Mouse (Mus musculus) heart, adult 2 months (tissue): ENCODE results near the gene Slc10a7. TPM values are rescaled to one million over a fixed set of nuclear protein-coding genes. Genes with fewer than 3 reads are reported as not detected.

Experiments
- DNase-seq, 2 experiments: peaks; one replicate each; pipeline ENCODE4 v3.0.0; 2021
- H3K27ac ChIP-seq: fragments of 200-600 bp; 2 replicates; pipeline ENCODE4 v1.8.1; 2022
- H3K27me3 ChIP-seq: fragments of 200-500 bp; 2 replicates; pipeline ENCODE4 v1.6.1; 2012; ENCODE audit warnings: mild to moderate bottlenecking, low read length, inconsistent platforms, mixed read lengths; ENCODE audit not compliant: control insufficient read depth, insufficient read depth
- H3K36me3 ChIP-seq: fragments of 200-500 bp; 2 replicates; pipeline ENCODE4 v1.6.1; 2012; ENCODE audit warnings: low read length, inconsistent platforms; ENCODE audit not compliant: control insufficient read depth, insufficient read depth
- H3K4me1 ChIP-seq: fragments of 200-500 bp; 2 replicates; pipeline ENCODE4 v1.6.1; 2011; ENCODE audit warnings: low read length; ENCODE audit not compliant: control insufficient read depth, insufficient read depth
- H3K4me3 ChIP-seq: fragments of 200-600 bp; 2 replicates; pipeline ENCODE4 v1.8.1; 2022
- H3K79me2 ChIP-seq: fragments of 200-500 bp; replicated peaks from 2 replicates; pipeline ENCODE4 v1.6.1; 2012; ENCODE audit warnings: mild to moderate bottlenecking, inconsistent platforms, low read length, moderate library complexity, mixed read lengths; ENCODE audit not compliant: control insufficient read depth, insufficient read depth
- H3K9ac ChIP-seq: fragments of 200-500 bp; 2 replicates; pipeline ENCODE4 v1.6.1; 2012; ENCODE audit warnings: low read depth, mild to moderate bottlenecking, control low read depth, inconsistent platforms, low read length, mixed read lengths
- CTCF ChIP-seq: fragments of 200-600 bp; IDR thresholded peaks from 2 replicates; pipeline ENCODE4 v1.8.1; 2022; ENCODE audit warnings: antibody characterized with exemption, mild to moderate bottlenecking, moderate library complexity
- EP300 ChIP-seq: fragments of 200-500 bp; IDR thresholded peaks from 2 replicates; pipeline ENCODE4 v1.6.1; 2011; ENCODE audit warnings: low read depth, low read length, control low read depth; ENCODE audit not compliant: insufficient read depth
- POLR2A ChIP-seq: fragments of 200-500 bp; IDR thresholded peaks from 2 replicates; pipeline ENCODE4 v1.6.1; 2011; ENCODE audit warnings: mild to moderate bottlenecking, low read depth, low read length, control low read depth; ENCODE audit not compliant: insufficient read depth
- WGBS: fragments of 180-500 bp; shearing (Covaris S2); methylation state at CpG from one replicate; pipeline ENCODE4 v1.1.7; 2018; 5-methylcytosine and 5-hydroxymethylcytosine counted together
- intact Hi-C: fragments of 180-260 bp; cut with DNase I; formaldehyde crosslinking; loops from one replicate; pipeline ENCODE4 v1.15.1; 2025
- polyA plus RNA-seq: library from polyadenylated mRNA; depleted of rRNA; stranded (reverse); fragments of >200 nt; gene quantifications from 2 replicates; pipeline ENCODE4 v1.2.3, GENCODE M21; 2012
- total RNA-seq, 2 experiments: library from RNA; stranded (reverse); gene quantifications; 2 replicates each; pipeline ENCODE4 v1.2.3; 2021

The Slc10a7 gene
- total and polyA plus RNA-seq, 3 experiments, result 4.1 to 5.4 (median 4.3) TPM

GRCm38 (mm10) chr8:78584863-78585262 lies 75.7 kb downstream of the Slc10a7 start:
- Histone ChIP-seq H3K9ac (no peak overlapping the region), H3K27ac (peak overlapping the region; percentile 40), H3K36me3 (no peaks in the 10 kb centered on the region), H3K4me3 (no peak overlapping the region), H3K27me3 (no peaks in the 10 kb centered on the region), H3K79me2 (no peaks in the 10 kb centered on the region), H3K4me1 (peaks cover 4% of the 10 kb centered on the region)
- TF ChIP-seq EP300 (no peak), POLR2A (no peak), CTCF (no peak)
- WGBS, result 26% methylated on average over 3 of the region's 3 CpGs
- intact Hi-C loops, result loop anchor here (2.0 to 5.0 kb wide), 3 partner anchors 40 to 73 kb away; no protein-coding TSS in a partner anchor
- DNase-seq, result peak in 1 of 2 experiments; percentile 24

GRCm38 (mm10) chr8:78595481-78595908 lies 86.3 kb downstream of the Slc10a7 start:
- no peak for DNase-seq
- Histone ChIP-seq H3K36me3 (no peaks in the 10 kb centered on the region), H3K27me3 (no peaks in the 10 kb centered on the region), H3K27ac (no peak overlapping the region), H3K79me2 (no peaks in the 10 kb centered on the region), H3K4me1 (no peaks in the 10 kb centered on the region), H3K9ac (no peak overlapping the region), H3K4me3 (no peak overlapping the region)
- intact Hi-C loops, result no loop called here
- 47% methylated on average over 6 of the region's 6 CpGs for WGBS
- TF ChIP-seq EP300 (no peak), CTCF (no peak), POLR2A (no peak)

GRCm38 (mm10) chr8:78598237-78598636 lies 89.1 kb downstream of the Slc10a7 start:
- intact Hi-C loops, result no loop called here
- Histone ChIP-seq H3K27me3 (no peaks in the 10 kb centered on the region), H3K27ac (no peak overlapping the region), H3K36me3 (no peaks in the 10 kb centered on the region), H3K79me2 (no peaks in the 10 kb centered on the region), H3K4me1 (no peaks in the 10 kb centered on the region), H3K9ac (no peak overlapping the region), H3K4me3 (no peak overlapping the region)
- WGBS, result 41% methylated on average over 3 of the region's 3 CpGs
- no peak for TF ChIP-seq CTCF
- TF ChIP-seq POLR2A, result no peak
- no peak for TF ChIP-seq EP300
- DNase-seq, result no peak

- TF ChIP-seq CTCF (no peak), EP300 (no peak), POLR2A (no peak)
- Histone ChIP-seq H3K4me3 (no peak overlapping the region), H3K79me2 (no peaks in the 10 kb centered on the region), H3K27me3 (no peaks in the 10 kb centered on the region), H3K4me1 (no peaks in the 10 kb centered on the region), H3K9ac (no peak overlapping the region), H3K36me3 (no peaks in the 10 kb centered on the region), H3K27ac (no peak overlapping the region)
- over 99% methylated on average over 5 of the region's 5 CpGs for WGBS
- intact Hi-C loops, result no loop called here
- no peak for DNase-seq
These were observed 93.9 kb downstream of the Slc10a7 start for GRCm38 (mm10) chr8:78603084-78603483.

DNA sequence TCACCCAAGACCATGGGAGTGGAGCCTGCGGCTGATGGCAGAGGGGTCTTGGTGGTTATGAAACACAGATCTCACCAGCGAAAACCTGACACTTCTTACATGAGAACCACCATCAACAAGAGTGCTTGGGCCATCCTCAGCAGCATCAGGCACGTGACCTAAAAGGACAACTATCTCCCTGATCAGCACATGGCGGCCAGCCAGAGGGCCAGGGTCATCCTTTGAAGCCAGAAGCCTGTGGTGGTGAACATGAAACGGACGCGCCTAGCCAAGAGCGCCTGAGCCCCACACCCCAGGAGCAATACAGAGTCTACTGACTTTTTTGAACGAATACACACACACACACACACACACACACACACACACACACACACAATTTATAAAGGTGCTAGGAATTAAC lies 95.3 kb downstream of the Slc10a7 start:
- no peak overlapping the region for H3K9ac ChIP-seq
- H3K79me2 ChIP-seq, result no peaks in the 10 kb centered on the region
- H3K4me3 ChIP-seq, result no peak overlapping the region
- H3K36me3 ChIP-seq, result no peaks in the 10 kb centered on the region
- no peak for DNase-seq
- TF ChIP-seq CTCF, result no peak
- TF ChIP-seq EP300, result no peak
- TF ChIP-seq POLR2A, result no peak
- no peaks in the 10 kb centered on the region for H3K4me1 ChIP-seq
- intact Hi-C loops, result no loop called here
- WGBS, result 92% methylated on average over 9 of the region's 9 CpGs
- H3K27me3 ChIP-seq, result no peaks in the 10 kb centered on the region
- no peak overlapping the region for H3K27ac ChIP-seq

DNA sequence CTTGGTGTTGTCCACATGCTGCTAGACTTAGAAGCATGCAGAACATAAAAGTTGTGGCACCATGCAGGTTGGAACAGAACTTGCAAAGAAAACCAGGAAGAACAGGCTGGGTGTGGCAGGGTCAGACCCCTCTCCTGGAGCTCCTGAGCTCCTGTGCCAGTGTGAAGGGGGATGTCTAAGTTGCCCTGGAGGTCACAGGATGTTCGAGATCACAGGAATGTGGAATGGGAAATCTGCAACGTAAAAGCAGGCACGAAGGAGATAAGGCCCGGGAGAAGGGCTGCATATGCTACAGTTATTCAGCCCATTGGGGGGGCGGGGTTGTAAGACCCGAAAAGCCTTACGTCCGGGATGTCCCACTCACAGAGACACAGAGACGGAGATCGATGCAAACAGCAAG lies 100.2 kb downstream of the Slc10a7 start:
- TF ChIP-seq CTCF (no peak), EP300 (no peak), POLR2A (no peak)
- Histone ChIP-seq H3K27me3 (no peaks in the 10 kb centered on the region), H3K36me3 (no peaks in the 10 kb centered on the region), H3K4me1 (no peaks in the 10 kb centered on the region), H3K9ac (no peak overlapping the region), H3K4me3 (no peak overlapping the region), H3K79me2 (no peaks in the 10 kb centered on the region), H3K27ac (no peak overlapping the region)
- intact Hi-C loops, result no loop called here
- WGBS, result 64% methylated on average over 10 of the region's 10 CpGs
- no peak for DNase-seq
